Mouse (Mus musculus): ENCODE results near the gene Olfr1513.
"Not testable (repeated sequence)": the region's sequence is repeated elsewhere in the genome, so short reads cannot be mapped to it uniquely, and the experiment has no call there.

Gene Olfr1513

DNA sequence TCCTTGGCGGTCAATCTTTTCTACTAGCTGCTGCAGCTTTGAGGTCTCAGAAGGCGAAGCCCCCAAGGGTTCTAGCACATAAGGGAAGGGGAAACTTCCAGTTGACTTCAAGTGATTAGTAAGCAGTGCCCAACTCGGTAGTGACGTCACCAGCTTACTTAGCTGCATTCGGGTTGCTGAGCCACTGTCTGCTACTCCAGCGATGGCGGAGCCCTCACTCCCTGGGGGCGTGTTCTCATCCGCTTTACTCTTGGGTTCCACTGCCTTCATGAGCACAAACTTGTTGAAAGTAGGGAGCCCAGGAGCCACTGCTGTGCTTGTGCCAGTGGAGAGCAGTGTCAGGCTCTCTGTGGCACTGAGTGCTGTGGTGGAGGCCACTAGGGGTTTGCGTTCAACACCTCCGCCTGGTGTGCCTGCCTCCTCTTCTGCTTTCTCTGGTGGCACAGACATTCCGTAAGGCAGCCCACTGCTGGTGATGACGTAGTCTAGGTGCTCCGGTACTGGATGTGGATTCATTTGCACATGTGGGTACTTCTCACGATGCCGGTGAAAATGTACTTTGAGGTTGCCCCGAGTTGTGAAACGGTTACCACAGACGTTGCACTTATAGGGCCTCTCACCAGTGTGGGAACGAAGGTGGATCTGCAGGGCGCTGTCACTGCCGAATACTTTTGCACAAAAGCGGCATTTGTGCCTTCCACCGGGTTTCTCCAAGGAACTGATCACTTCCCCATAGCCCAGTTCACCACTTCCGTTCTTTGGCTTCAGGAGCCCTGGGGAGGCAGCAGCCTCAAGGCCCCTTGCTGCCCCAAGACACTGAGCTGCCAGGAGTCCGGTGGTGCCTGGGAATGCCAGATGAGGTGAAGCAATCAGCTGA lies 42.0 kb downstream of the Olfr1513 start:
- ATAC-seq (ENCODE audit: insufficient number of reproducible peaks, low FRiP score, low TSS enrichment) = no peak

DNA sequence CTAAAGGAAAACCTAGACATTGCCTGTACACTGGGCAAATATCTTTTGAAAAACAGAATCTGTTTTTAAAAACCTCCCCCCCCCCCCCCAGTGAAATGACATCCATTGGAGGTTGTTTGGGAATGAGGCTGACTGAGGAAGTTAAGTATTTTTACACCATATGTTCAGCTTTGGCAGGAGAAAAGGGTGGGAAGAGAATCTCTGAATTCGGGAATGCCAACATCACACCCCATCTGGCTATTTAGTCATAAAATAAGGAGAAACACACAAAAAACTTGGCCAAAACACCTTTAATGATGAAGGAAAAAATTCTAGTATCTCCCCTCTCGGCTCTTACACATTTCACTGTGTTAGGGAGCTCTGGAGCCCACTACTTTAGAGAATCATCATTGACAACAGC lies 45.3 kb downstream of the Olfr1513 start:
- no peak for ATAC-seq (ENCODE audit: insufficient number of reproducible peaks, low FRiP score, low TSS enrichment)

DNA sequence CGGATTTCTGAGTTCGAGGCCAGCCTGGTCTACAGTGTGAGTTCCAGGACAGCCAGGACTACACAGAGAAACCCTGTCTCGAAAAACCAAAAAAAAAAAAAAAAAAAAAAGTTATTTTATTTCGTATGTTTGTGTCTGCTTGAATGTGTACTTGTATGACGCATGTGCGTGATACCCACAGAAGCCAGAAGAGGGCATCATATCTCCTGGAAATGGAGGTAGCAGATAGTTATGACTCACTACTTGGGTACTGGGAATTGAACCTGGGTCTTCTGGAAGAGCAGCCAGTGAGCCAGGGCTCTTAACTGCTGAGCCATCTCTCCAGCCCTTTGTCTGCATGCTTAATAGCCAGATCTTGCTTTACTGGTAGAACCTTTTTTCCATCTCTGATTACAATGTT lies 45.9 kb downstream of the Olfr1513 start:
- not testable (repeated sequence) for ATAC-seq (ENCODE audit: insufficient number of reproducible peaks, low FRiP score, low TSS enrichment)

DNA sequence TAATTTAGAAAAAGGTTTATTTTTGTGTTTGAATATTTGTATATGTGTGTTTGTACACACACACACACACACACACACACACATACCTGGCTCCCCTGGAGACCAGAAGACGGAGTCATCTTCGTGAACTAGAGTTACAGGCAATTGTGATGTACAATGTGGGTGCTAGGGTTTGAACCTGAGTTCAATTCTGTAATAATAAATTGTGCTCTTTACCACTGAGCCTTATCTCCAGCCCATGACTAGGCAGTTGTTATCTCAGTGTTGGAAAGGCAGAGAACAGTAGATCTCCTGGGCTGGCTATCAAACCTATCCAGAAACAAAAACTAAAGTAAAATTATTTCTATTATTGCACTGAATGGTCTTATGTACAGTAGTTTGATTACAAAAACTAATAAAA lies 50.1 kb downstream of the Olfr1513 start:
- ATAC-seq (ENCODE audit: insufficient number of reproducible peaks, low FRiP score, low TSS enrichment) = no peak

GRCm38 (mm10) chr14:52304644-52305271 lies 51.5 kb downstream of the Olfr1513 start, which contains the start of gene Mettl3:
Gene Mettl3 (minus strand): TSS chr14:52305128.
- peak; percentile 96 for ATAC-seq (ENCODE audit: insufficient number of reproducible peaks, low FRiP score, low TSS enrichment)

DNA sequence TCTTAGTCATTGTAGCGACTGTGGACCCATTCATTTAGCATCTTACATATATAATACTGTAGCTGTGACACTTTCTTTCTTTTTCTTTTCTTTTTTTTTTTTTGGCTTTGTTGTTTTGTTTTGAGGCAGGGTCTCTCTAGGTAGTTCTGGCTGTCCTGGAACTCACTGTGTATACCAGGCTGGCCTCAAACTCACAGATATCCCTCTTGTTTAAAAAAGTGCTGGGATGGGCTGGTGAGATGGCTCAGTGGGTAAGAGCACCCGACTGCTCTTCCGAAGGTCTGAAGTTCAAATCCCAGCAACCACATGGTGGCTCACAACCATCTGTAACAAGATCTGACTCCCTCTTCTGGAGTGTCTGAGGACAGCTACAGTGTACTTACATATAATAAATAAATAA lies 52.7 kb downstream of the Olfr1513 start:
- ATAC-seq (ENCODE audit: insufficient number of reproducible peaks, low FRiP score, low TSS enrichment) = not testable (repeated sequence)
